Mouse (Mus musculus): ENCODE measurements around the gene Cars2. TPM values are rescaled to one million over a fixed set of nuclear protein-coding genes. Genes with fewer than 3 reads are reported as not detected.
A peak's percentile ranks its signal among the peaks of the same experiment; 100 is the strongest.
"Not testable (repeated sequence)": the region's sequence is repeated elsewhere in the genome, so short reads cannot be mapped to it uniquely, and the experiment has no call there.

Cars2 gene
- total RNA-seq, 2 experiments from 2014 or later: 19.5 to 25.1 TPM

DNA sequence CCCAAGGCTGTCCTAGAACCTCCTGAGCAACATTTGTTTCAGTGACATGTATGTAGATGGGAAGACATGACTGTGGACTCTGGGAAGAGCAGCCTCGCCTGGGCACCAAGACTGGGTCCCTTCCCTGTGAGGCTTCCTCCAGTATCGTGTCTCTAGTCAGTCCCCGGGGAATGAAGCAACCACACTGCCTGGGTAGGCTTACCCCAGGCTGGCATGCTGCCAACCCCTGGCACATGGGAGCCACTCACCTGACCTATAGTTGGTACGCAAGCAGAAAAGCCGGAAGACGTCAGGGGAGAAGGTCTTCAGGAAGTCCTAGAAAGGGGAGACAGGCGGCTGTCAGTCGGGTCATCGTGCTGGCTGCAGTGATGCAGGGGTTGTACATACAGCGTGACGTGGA, 31.9 kb downstream of the Cars2 start:
- DNase-seq (ENCODE audit: low spot score in 2 of 2): no peak
- intact Hi-C loops (cut with DNase I): no loop called here

DNA sequence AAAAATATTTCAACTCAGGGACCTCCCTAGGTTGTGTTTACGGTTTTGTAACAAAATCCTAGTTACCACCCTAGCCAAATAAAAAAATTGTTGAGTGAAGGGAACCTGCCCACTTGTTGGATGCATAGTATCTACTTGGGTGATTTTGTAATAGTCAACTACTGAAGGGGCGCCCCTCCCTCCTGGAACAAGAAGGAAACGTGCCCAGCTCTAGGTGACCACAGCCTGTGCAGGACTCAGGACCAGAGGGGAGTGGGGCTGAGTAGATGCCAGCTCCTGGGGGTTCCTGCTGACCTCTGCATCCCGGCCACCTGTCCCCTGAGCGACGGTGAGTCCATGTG, 32.6 kb downstream of the Cars2 start:
- intact Hi-C loops (cut with DNase I): no loop called here
- no peak for DNase-seq (ENCODE audit: low spot score in 2 of 2)

- intact Hi-C loops (cut with DNase I): no loop called here
These were observed 33.1 kb downstream of the Cars2 start for GRCm38 (mm10) chr8:11517366-11518055.

DNA sequence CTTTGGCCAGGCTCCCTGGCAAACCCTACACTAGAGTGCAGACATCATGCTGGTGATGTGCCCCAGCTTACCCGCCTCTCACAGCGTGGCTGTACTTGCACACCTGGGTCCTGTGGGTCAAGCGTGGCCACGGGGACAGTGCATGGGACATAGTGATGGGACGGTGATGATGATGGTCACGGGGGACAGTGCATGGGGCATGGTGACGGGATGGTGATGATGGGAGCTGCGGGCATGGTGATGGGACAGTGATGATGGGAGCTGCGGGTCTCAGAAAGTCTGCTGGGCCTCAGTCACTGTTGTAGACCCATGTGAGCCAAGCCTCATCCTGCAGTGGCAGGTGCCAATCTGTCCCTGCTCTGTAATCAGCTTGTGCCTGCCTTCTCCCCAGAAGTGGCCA, 34.3 kb downstream of the Cars2 start:
- intact Hi-C loops (cut with DNase I): no loop called here
- DNase-seq (ENCODE audit: low spot score in 2 of 2): no peak

More at GRCm38 (mm10) chr8:11517366-11518055, 33.1 kb downstream of the Cars2 start:
- no peak for DNase-seq (ENCODE audit: low spot score in 2 of 2)

GRCm38 (mm10) chr8:11513247-11513646, 37.3 kb downstream of the Cars2 start:
- intact Hi-C loops (cut with DNase I): no loop called here
- no peak for DNase-seq (ENCODE audit: low spot score in 2 of 2)

- no peak for DNase-seq (ENCODE audit: low spot score in 2 of 2)
- intact Hi-C loops (cut with DNase I): no loop called here
These were observed 37.9 kb downstream of the Cars2 start for GRCm38 (mm10) chr8:11512711-11513110.

- no peak for DNase-seq (ENCODE audit: low spot score in 2 of 2)
- intact Hi-C loops (cut with DNase I): no loop called here
These were observed 39.6 kb downstream of the Cars2 start for GRCm38 (mm10) chr8:11510971-11511370.

- intact Hi-C loops (cut with DNase I): no loop called here
These were observed 41.7 kb downstream of the Cars2 start for GRCm38 (mm10) chr8:11508880-11509279.

DNA sequence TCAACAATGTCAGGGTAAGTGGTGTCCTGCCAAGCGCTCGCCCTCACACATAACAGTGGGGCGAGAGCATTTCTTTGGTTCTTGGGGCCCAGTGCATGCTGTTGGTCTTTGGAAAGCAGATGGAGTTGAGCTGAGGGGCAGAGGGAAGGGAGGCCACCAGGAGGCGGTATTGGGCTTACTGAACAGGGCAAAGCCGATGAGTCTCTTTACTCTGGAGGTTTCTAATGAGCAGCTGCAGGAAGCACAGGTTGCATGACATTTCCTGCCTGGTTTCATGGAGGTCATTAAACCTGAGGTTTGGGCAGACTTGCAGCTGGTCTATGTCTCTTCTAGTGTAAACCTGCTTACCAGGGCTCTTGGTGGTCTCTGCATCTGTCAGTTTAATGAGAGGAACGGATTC, 43.8 kb downstream of the Cars2 start:
- DNase-seq (ENCODE audit: low spot score in 2 of 2): no peak
- intact Hi-C loops (cut with DNase I): no loop called here

More at GRCm38 (mm10) chr8:11508880-11509279, 41.7 kb downstream of the Cars2 start:
- no peak for DNase-seq (ENCODE audit: low spot score in 2 of 2)

DNA sequence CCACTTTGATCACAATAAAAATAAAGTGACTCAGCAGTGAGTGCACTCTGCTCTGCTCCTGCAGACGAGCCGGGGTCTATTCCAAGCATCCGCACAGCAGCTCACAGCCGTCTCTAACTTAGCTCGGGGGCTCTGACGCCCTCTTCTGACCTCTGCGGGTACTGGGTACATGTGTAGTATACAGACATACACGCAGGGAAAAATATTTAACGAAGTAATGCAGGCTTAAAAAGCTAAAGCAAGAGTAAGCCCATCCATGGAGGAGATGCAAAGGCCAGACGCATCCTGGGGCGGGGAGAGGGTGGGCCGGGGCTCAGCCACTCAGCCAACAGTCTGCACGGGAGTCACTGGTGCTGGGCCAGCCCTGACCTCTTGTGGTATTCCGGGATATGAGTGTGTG, 44.5 kb downstream of the Cars2 start:
- no peak for DNase-seq (ENCODE audit: low spot score in 2 of 2)
- intact Hi-C loops (cut with DNase I): no loop called here

- DNase-seq (ENCODE audit: low spot score in 2 of 2): no peak
- intact Hi-C loops (cut with DNase I): no loop called here
These were observed 46.9 kb downstream of the Cars2 start for GRCm38 (mm10) chr8:11503476-11504232.

- intact Hi-C loops (cut with DNase I): no loop called here
These were observed 51.6 kb downstream of the Cars2 start for GRCm38 (mm10) chr8:11498786-11499485.

GRCm38 (mm10) chr8:11498281-11498680, 52.3 kb downstream of the Cars2 start:
- intact Hi-C loops (cut with DNase I): no loop called here

More at GRCm38 (mm10) chr8:11498786-11499485, 51.6 kb downstream of the Cars2 start:
- no peak for DNase-seq (ENCODE audit: low spot score in 2 of 2)

DNA sequence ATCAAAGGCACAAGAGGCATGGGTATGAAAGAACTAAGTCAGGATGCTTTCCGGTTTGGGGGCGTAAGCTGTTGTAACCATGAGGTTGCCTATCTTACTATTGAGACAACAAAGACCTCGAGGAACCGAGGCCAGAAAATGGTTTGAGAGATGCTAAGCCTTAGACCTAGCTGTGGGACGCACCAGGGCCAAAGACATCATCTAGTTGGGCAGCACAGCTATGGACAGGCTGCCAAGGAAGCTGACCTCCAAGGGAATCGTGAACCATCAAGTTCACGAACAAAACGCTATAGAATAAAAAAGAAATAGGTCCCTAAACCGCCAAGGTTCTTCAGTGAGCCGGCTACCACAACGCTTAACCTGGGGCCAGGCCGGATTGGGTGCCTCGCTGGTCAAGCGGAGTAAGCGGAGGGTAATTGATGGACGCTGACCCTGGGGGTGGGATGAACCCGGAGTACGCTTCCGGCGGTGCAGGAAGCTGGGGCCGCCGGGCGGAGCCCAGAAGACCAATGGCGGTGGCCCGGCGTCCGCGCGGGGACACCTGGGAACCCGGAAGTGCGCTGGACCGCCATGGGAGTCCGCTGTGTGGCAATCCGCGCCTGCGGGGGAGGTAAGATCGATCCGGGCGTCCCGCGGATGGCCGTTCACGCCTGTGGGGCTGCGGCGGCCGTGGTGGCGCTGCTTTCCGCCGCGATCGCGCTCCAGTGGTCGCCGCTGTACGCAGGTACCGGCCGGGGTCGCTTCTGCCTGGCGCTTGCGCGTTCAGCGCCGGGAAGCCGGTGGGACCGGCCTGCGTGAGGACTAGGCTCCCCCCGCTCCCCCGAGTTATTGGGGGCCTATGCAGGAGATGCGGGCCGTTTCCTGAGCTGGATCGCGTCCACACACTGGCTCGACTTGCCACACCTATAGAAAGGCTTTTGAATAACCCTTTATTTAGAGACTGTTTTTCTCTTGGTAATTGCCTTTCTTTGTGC, 53.3 kb downstream of the Cars2 start, which contains the start of gene Naxd:
Gene Naxd (plus strand): TSS at position 490 of the 974 bp plus-strand sequence.
- intact Hi-C loops (cut with DNase I): no loop called here
- DNase-seq (ENCODE audit: low spot score in 2 of 2): peak; percentile 90 to 94

More at GRCm38 (mm10) chr8:11498281-11498680, 52.3 kb downstream of the Cars2 start:
- no peak for DNase-seq (ENCODE audit: low spot score in 2 of 2)

- DNase-seq (ENCODE audit: low spot score in 2 of 2); intact Hi-C loops (cut with DNase I): not testable (repeated sequence)
These were observed 58.2 kb downstream of the Cars2 start for GRCm38 (mm10) chr8:11492340-11492739.

DNA sequence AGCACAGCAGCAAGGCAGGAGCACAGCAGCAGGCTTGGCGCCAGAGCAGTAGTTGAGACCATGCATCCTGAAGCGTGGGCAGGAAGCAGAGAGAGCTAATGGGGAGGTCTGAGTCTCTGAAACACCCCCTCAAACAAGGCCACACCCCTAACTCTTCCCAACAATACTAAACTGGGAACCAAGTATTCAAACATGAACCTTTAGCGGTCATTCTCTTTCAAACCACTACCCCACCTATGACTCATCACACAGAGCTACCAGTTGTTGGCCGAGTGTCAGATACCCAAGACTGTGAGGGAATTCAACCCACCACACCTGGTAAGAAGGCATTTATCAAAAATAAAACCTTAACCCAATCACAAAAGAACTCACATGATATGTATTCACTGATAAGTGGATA, 63.4 kb downstream of the Cars2 start:
- intact Hi-C loops (cut with DNase I): loop anchor here (2.0 to 5.0 kb wide), 3 partner anchors 36 to 235 kb away; no protein-coding TSS in a partner anchor
- DNase-seq (ENCODE audit: low spot score in 2 of 2): no peak

DNA sequence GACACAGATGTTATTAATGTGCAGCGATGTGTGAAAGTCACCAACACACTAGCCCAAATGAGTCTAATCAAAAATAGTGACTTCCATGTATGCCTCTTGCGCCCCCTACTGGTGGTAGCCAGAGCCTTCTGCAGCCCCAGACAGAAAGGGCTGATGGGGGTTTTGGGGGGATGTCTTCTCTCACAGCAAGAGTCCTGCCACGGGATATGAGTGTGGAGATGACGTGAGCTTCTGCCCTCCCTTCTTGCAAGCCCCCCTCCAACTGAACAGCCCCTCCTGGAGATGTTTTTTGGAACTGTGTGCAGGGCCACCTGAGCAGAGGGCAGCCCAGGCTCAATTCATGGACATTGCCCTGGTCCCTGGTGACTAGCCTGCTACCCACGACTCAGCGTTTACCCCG, 64.4 kb downstream of the Cars2 start:
- peak; percentile 44 to 61 for DNase-seq (ENCODE audit: low spot score in 2 of 2)
- intact Hi-C loops (cut with DNase I): loop anchor here (2.0 to 5.0 kb wide), 3 partner anchors 35 to 234 kb away; no protein-coding TSS in a partner anchor

- intact Hi-C loops (cut with DNase I): no loop called here
- no peak for DNase-seq (ENCODE audit: low spot score in 2 of 2)
These were observed 68.0 kb downstream of the Cars2 start for GRCm38 (mm10) chr8:11482537-11482936.

DNA sequence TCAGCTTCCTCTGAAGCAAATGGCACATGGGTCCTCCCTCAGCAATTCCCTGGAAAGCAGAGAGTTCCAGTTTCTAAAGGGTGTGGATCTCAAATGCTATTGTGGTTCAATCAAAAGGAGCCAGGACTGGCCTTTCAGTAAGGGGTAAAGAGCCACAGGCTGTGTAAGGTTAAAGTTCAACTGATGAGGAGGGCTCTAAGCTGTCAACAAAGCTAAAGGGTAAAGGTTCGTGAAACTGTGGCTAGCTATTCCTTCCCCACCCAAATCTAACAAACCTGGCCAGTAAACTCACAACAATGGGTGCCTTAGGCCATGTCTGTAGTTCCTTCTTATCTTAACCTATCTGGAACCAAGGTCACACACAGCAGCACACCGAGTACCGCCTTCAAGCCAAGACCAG, 68.7 kb downstream of the Cars2 start:
- no peak for DNase-seq (ENCODE audit: low spot score in 2 of 2)
- intact Hi-C loops (cut with DNase I): no loop called here
